Mouse (Mus musculus) small intestine, adult 2 months (tissue): ENCODE data around the gene Brip1.

ENCODE experiments used
- CTCF ChIP-seq: fragments of 200-500 bp; IDR thresholded peaks from 2 replicates; pipeline ENCODE4 v1.5.1; 2012; ENCODE audit warnings: low read depth, mild to moderate bottlenecking, control low read depth, inconsistent platforms, low read length, moderate library complexity, mixed read lengths; ENCODE audit not compliant: insufficient replicate concordance, insufficient read length; ENCODE audit errors: extremely low read depth
- POLR2A ChIP-seq: fragments of 200-500 bp; IDR thresholded peaks from 2 replicates; pipeline ENCODE4 v1.6.1; 2012; ENCODE audit warnings: low read depth, mild to moderate bottlenecking, control low read depth, inconsistent platforms, low read length, moderate library complexity

- TF ChIP-seq CTCF (no peak), POLR2A (no peak)
Measured at GRCm38 (mm10) chr11:86205876-86206275, 4.9 kb upstream of the Brip1 start.
